Mouse (Mus musculus): ENCODE results near the gene Pbx3. TPM values are rescaled to one million over a fixed set of nuclear protein-coding genes. Genes with fewer than 3 reads are reported as not detected.

Pbx3 gene
- polyA plus RNA-seq, 1 experiment from 2014 or later: 35.0 TPM

DNA sequence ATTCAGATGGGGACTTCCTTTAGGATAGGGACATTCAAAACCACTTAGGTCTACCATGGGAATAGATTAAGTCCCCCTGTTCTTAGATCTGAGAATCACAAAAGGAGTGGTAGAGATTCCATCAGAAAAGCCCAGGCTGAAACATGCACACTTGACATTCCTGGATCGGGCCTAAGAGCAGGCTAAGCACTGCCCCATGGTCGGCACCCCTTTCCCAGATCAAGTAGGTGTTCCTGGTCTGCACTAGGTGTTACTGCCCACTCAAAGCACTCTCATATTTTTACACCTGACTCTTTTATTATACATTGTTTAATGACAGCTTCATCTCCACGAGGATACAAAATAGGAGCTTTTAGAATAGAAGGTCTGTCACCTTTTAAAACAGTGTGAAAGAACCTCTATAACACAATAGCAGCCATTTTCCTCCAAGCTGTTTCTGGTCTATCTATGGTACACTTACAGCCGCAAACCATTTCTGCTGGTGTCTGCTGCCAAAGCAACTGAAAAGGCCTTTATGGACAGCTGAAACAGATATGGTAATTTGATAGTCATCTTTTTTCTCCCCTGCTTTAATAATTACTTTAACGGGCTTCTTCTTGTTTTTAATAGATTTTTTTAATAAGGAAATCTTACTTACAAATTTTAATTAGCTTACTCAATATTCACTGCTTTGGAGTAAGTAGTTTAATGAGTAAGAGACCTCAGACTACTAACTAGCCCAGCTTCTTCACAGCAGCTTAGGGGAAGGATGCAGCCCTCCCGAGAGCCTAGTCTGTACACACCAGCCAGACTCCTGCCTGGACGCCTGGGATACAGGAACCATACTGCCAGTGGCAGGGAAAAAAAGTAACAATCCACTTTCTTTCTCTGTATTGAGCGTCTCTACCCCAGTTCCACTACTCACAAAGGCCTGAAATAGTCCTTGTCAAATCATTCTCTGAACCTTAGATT is 178.8 kb downstream of the Pbx3 start:
- ATAC-seq (ENCODE audit: insufficient number of reproducible peaks, low FRiP score, low TSS enrichment, low read depth) (no peak), DNase-seq (ENCODE audit: low spot score) (no peak)
- no peaks in the 10 kb centered on the region for H3K4me1 ChIP-seq (ENCODE audit: control insufficient read depth, insufficient read depth, low read length)
- H3K27ac ChIP-seq (replicated peaks; ENCODE audit: low read depth, low read length): no peak overlapping the region
- H3K4me2 ChIP-seq (ENCODE audit: low read depth, severe bottlenecking): no peak overlapping the region
- H3K9me3 ChIP-seq (ENCODE audit: control insufficient read depth, low read length): no peaks in the 10 kb centered on the region
- no peaks in the 10 kb centered on the region for H3K27me3 ChIP-seq (ENCODE audit: control insufficient read depth, insufficient read depth, low read length)
- WGBS: 75% methylated on average over 8 of the region's 8 CpGs
- no peak overlapping the region for H3K9ac ChIP-seq (ENCODE audit: low read length)
- no peaks in the 10 kb centered on the region for H3K36me3 ChIP-seq (ENCODE audit: control insufficient read depth, insufficient read depth, low read length)
- H3K4me3 ChIP-seq (ENCODE audit: low read depth, low read length): no peak overlapping the region

DNA sequence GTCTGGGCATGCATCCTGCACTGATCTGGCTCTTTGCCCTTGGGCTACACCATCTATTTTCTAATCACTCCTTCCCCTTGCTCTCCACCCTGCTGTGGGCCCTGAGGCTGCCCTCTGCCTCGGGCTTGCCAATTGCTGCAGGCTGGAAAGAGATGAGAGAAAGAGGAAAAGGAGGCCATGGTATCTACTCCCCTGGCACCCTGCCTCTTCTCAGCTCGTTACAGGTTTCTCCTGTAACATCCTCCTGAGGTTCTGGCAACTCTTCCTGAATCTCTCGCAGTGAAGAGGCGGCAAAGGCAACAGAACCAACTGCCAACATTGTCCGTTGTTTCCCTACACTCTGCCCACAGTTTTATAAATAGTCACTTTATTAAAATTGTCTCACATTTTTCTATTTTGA is 179.7 kb downstream of the Pbx3 start:
- no peaks in the 10 kb centered on the region for H3K27me3 ChIP-seq (ENCODE audit: control insufficient read depth, insufficient read depth, low read length)

DNA sequence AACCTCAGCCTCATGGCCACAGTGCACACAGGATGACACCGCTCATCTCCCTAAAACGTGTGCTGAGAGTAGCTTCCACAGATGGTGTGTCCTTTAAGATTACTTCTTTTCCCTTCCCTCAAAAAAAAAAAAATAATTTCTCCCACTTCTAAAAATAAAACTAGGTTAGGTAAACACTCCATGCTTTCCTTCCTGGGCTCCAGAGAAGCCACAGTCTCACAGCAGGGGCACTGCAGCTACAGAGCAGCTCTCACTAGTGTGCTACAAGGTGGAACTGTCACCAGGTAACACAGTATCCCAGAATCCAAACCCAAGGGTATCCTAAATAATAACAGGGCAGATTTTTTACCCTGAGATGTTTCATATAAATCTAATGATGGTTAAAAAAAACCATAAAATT is 185.6 kb downstream of the Pbx3 start:
- DNase-seq (ENCODE audit: low spot score) (no peak), ATAC-seq (ENCODE audit: insufficient number of reproducible peaks, low FRiP score, low TSS enrichment, low read depth) (no peak)
- no peaks in the 10 kb centered on the region for H3K27me3 ChIP-seq (ENCODE audit: control insufficient read depth, insufficient read depth, low read length)
- WGBS: 81% methylated on average over 2 of the region's 2 CpGs
- H3K9ac ChIP-seq (ENCODE audit: low read length): no peak overlapping the region
- H3K4me3 ChIP-seq (ENCODE audit: low read depth, low read length): no peak overlapping the region
- H3K9me3 ChIP-seq (ENCODE audit: control insufficient read depth, low read length): no peaks in the 10 kb centered on the region
- no peak overlapping the region for H3K4me2 ChIP-seq (ENCODE audit: low read depth, severe bottlenecking)
- H3K36me3 ChIP-seq (ENCODE audit: control insufficient read depth, insufficient read depth, low read length): no peaks in the 10 kb centered on the region
- H3K27ac ChIP-seq (replicated peaks; ENCODE audit: low read depth, low read length): no peak overlapping the region
- no peaks in the 10 kb centered on the region for H3K4me1 ChIP-seq (ENCODE audit: control insufficient read depth, insufficient read depth, low read length)

More for the DNA sequence above, 179.7 kb downstream of the Pbx3 start:
- H3K27ac ChIP-seq (replicated peaks; ENCODE audit: low read depth, low read length): no peak overlapping the region
- no peak overlapping the region for H3K4me3 ChIP-seq (ENCODE audit: low read depth, low read length)
- H3K36me3 ChIP-seq (ENCODE audit: control insufficient read depth, insufficient read depth, low read length): no peaks in the 10 kb centered on the region
- no peak overlapping the region for H3K4me2 ChIP-seq (ENCODE audit: low read depth, severe bottlenecking)
- H3K4me1 ChIP-seq (ENCODE audit: control insufficient read depth, insufficient read depth, low read length): no peaks in the 10 kb centered on the region
- no peak overlapping the region for H3K9ac ChIP-seq (ENCODE audit: low read length)
- whole genome bisulfite sequencing: 81% methylated on average over 5 of the region's 5 CpGs
- ATAC-seq (ENCODE audit: insufficient number of reproducible peaks, low FRiP score, low TSS enrichment, low read depth) (no peak), DNase-seq (ENCODE audit: low spot score) (no peak)
- no peaks in the 10 kb centered on the region for H3K9me3 ChIP-seq (ENCODE audit: control insufficient read depth, low read length)

GRCm38 (mm10) chr2:34181600-34181999 is 191.3 kb downstream of the Pbx3 start:
- Histone ChIP-seq H3K4me2 (ENCODE audit: low read depth, severe bottlenecking) (no peak overlapping the region), H3K4me1 (ENCODE audit: control insufficient read depth, insufficient read depth, low read length) (no peaks in the 10 kb centered on the region; the same call in 1 of the 2 replicates), H3K9ac (ENCODE audit: low read length) (no peak overlapping the region), H3K9me3 (ENCODE audit: control insufficient read depth, low read length) (no peaks in the 10 kb centered on the region), H3K4me3 (ENCODE audit: low read depth, low read length) (no peak overlapping the region), H3K27me3 (ENCODE audit: control insufficient read depth, insufficient read depth, low read length) (no peaks in the 10 kb centered on the region), H3K27ac (replicated peaks; ENCODE audit: low read depth, low read length) (no peak overlapping the region), H3K36me3 (ENCODE audit: control insufficient read depth, insufficient read depth, low read length) (no peaks in the 10 kb centered on the region)
- ATAC-seq (ENCODE audit: insufficient number of reproducible peaks, low FRiP score, low TSS enrichment, low read depth) (no peak), DNase-seq (ENCODE audit: low spot score) (no peak)
- 47% methylated on average over 1 of the region's 1 CpGs for WGBS

- ATAC-seq (ENCODE audit: insufficient number of reproducible peaks, low FRiP score, low TSS enrichment, low read depth) (no peak), DNase-seq (ENCODE audit: low spot score) (no peak)
- no peak overlapping the region for H3K9ac ChIP-seq (ENCODE audit: low read length)
- no peak overlapping the region for H3K27ac ChIP-seq (replicated peaks; ENCODE audit: low read depth, low read length)
- H3K4me3 ChIP-seq (ENCODE audit: low read depth, low read length): no peak overlapping the region
- no peaks in the 10 kb centered on the region for H3K27me3 ChIP-seq (ENCODE audit: control insufficient read depth, insufficient read depth, low read length)
- WGBS: 83% methylated on average over 1 of the region's 1 CpGs
- no peaks in the 10 kb centered on the region for H3K9me3 ChIP-seq (ENCODE audit: control insufficient read depth, low read length)
- H3K4me2 ChIP-seq (ENCODE audit: low read depth, severe bottlenecking): no peak overlapping the region
- no peaks in the 10 kb centered on the region for H3K36me3 ChIP-seq (ENCODE audit: control insufficient read depth, insufficient read depth, low read length)
- H3K4me1 ChIP-seq (ENCODE audit: control insufficient read depth, insufficient read depth, low read length): no peaks in the 10 kb centered on the region; the same call in 1 of the 2 replicates
These were observed 193.6 kb downstream of the Pbx3 start for GRCm38 (mm10) chr2:34179299-34179698.

DNA sequence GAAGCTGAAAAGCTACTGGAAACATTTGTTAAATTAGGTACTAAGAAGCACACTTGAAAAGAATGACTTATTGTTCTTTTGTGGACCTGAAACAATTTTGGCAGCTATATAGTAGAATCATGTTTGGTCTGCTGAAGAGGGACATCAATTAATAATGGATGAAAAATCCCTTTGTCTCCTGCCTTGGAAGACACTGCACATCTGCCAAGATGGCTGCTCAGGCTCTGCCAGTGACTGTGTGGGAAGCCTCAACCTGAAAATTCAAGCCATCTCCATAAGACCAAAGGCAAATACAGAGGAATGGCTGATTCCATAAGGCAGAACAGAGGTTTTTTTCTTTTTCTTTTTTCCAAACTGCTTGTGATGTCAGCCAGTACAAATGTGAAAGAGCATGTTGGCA is 194.3 kb downstream of the Pbx3 start:
- H3K9me3 ChIP-seq (ENCODE audit: control insufficient read depth, low read length): no peaks in the 10 kb centered on the region
- H3K36me3 ChIP-seq (ENCODE audit: control insufficient read depth, insufficient read depth, low read length): no peaks in the 10 kb centered on the region
- no peaks in the 10 kb centered on the region; the same call in 1 of the 2 replicates for H3K4me1 ChIP-seq (ENCODE audit: control insufficient read depth, insufficient read depth, low read length)
- no peak overlapping the region for H3K27ac ChIP-seq (replicated peaks; ENCODE audit: low read depth, low read length)
- no peak overlapping the region for H3K9ac ChIP-seq (ENCODE audit: low read length)
- H3K4me2 ChIP-seq (ENCODE audit: low read depth, severe bottlenecking): no peak overlapping the region
- no peak overlapping the region for H3K4me3 ChIP-seq (ENCODE audit: low read depth, low read length)
- ATAC-seq (ENCODE audit: insufficient number of reproducible peaks, low FRiP score, low TSS enrichment, low read depth) (no peak), DNase-seq (ENCODE audit: low spot score) (no peak)
- no peaks in the 10 kb centered on the region for H3K27me3 ChIP-seq (ENCODE audit: control insufficient read depth, insufficient read depth, low read length)

DNA sequence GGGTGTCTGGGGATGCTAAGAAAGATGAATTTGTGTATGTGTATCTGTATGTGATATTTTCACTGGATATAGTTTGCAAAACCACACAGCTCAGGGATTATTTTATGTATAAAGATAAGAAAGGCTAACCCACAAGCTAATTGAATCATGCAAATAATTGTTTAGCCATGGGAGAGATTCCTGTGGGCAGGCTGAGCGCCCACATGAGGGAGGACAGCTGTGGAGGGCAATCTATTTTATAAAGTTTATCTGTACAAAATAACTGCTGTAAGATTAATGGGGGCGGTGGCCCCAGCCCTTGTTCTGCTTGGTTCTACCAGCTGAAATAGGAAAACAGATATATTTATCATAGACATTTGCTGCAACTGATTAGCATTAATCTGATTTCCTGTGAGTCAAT is 202.5 kb downstream of the Pbx3 start:
- DNase-seq (ENCODE audit: low spot score): no peak
- no peaks in the 10 kb centered on the region for H3K27me3 ChIP-seq (ENCODE audit: control insufficient read depth, insufficient read depth, low read length)
- no peak overlapping the region for H3K27ac ChIP-seq (replicated peaks; ENCODE audit: low read depth, low read length)
- H3K4me3 ChIP-seq (ENCODE audit: low read depth, low read length): no peak overlapping the region
- H3K9ac ChIP-seq (ENCODE audit: low read length): no peak overlapping the region
- ATAC-seq (ENCODE audit: insufficient number of reproducible peaks, low FRiP score, low TSS enrichment, low read depth): no peak
- H3K9me3 ChIP-seq (ENCODE audit: control insufficient read depth, low read length): no peaks in the 10 kb centered on the region
- H3K36me3 ChIP-seq (ENCODE audit: control insufficient read depth, insufficient read depth, low read length): no peaks in the 10 kb centered on the region
- 96% methylated on average over 2 of the region's 2 CpGs for WGBS
- H3K4me2 ChIP-seq (ENCODE audit: low read depth, severe bottlenecking): no peak overlapping the region
- peaks cover 4% of the 10 kb centered on the region; the same call in 1 of the 2 replicates for H3K4me1 ChIP-seq (ENCODE audit: control insufficient read depth, insufficient read depth, low read length)

GRCm38 (mm10) chr2:34169626-34170025 is 203.3 kb downstream of the Pbx3 start:
- Histone ChIP-seq H3K4me1 (ENCODE audit: control insufficient read depth, insufficient read depth, low read length) (peaks cover 4% of the 10 kb centered on the region; the same call in 1 of the 2 replicates), H3K4me2 (ENCODE audit: low read depth, severe bottlenecking) (no peak overlapping the region), H3K27me3 (ENCODE audit: control insufficient read depth, insufficient read depth, low read length) (no peaks in the 10 kb centered on the region), H3K9ac (ENCODE audit: low read length) (no peak overlapping the region), H3K27ac (replicated peaks; ENCODE audit: low read depth, low read length) (no peak overlapping the region), H3K9me3 (ENCODE audit: control insufficient read depth, low read length) (no peaks in the 10 kb centered on the region), H3K36me3 (ENCODE audit: control insufficient read depth, insufficient read depth, low read length) (no peaks in the 10 kb centered on the region), H3K4me3 (ENCODE audit: low read depth, low read length) (no peak overlapping the region)
- DNase-seq (ENCODE audit: low spot score) (no peak), ATAC-seq (ENCODE audit: insufficient number of reproducible peaks, low FRiP score, low TSS enrichment, low read depth) (no peak)
- WGBS: 92% methylated on average over 2 of the region's 2 CpGs

Data from limb, embryonic 11.5 days (tissue).